Mouse (Mus musculus) heart, embryonic 14.5 days (tissue): ENCODE measurements around the gene Sned1. TPM values are rescaled to one million over a fixed set of nuclear protein-coding genes. Genes with fewer than 3 reads are reported as not detected.

Source experiments
- ATAC-seq: fragments of 200-750 bp; cut with Nextera tagmentation; 2 replicates; pipeline ENCODE4 v1.8.0; 2017; ENCODE audit warnings: low read depth, moderate TSS enrichment; ENCODE audit not compliant: insufficient number of reproducible peaks, insufficient read depth, low FRiP score
- H3K27ac ChIP-seq, 2 experiments: fragments of 200-500 bp in 1 of 2; fragments of 300-500 bp in 1 of 2; sonication (generic) in 1 of 2; replicated peaks in 1 of 2; 2 replicates each; pipeline ENCODE4 v1.5.1; 2012 to 2014; ENCODE audit warnings: low read depth in 2 of 2, low read length in 2 of 2, control low read depth in 1 of 2, mild to moderate bottlenecking in 1 of 2, mixed read lengths in 1 of 2; ENCODE audit not compliant: control insufficient read depth in 1 of 2, insufficient read depth in 1 of 2
- H3K27me3 ChIP-seq: fragments of 300-500 bp; sonication (generic); 2 replicates; pipeline ENCODE4 v1.6.1; 2014; ENCODE audit warnings: mild to moderate bottlenecking, low read length, control low read depth; ENCODE audit not compliant: control insufficient read depth, insufficient read depth
- H3K36me3 ChIP-seq: fragments of 300-500 bp; sonication (generic); 2 replicates; pipeline ENCODE4 v1.6.1; 2014; ENCODE audit warnings: mild to moderate bottlenecking, control low read depth, low read length, mixed read lengths; ENCODE audit not compliant: control insufficient read depth, insufficient read depth
- H3K4me1 ChIP-seq, 2 experiments: fragments of 200-500 bp in 1 of 2; fragments of 300-500 bp in 1 of 2; sonication (generic) in 1 of 2; 2 replicates each; pipeline ENCODE4 v1.6.1; 2012 to 2014; ENCODE audit warnings: low read length in 2 of 2, control low read depth in 1 of 2, mixed read lengths in 1 of 2; ENCODE audit not compliant: control insufficient read depth in 2 of 2, insufficient read depth in 2 of 2
- H3K4me2 ChIP-seq: fragments of 300-500 bp; sonication (generic); 2 replicates; pipeline ENCODE4 v1.6.1; 2014; ENCODE audit warnings: mild to moderate bottlenecking, low read length
- H3K4me3 ChIP-seq, 2 experiments: fragments of 200-500 bp in 1 of 2; fragments of 300-500 bp in 1 of 2; sonication (generic) in 1 of 2; 2 replicates each; pipeline ENCODE4 v1.5.1; 2012 to 2014; ENCODE audit warnings: low read length in 2 of 2, mild to moderate bottlenecking in 2 of 2, control low read depth in 1 of 2, low read depth in 1 of 2, moderate library complexity in 1 of 2; ENCODE audit not compliant: control insufficient read depth in 1 of 2, insufficient read depth in 1 of 2
- H3K9ac ChIP-seq: fragments of 300-500 bp; sonication (generic); 2 replicates; pipeline ENCODE4 v1.6.1; 2014; ENCODE audit warnings: mild to moderate bottlenecking, low read length
- H3K9me3 ChIP-seq: fragments of 300-500 bp; sonication (generic); 2 replicates; pipeline ENCODE4 v1.6.1; 2016; ENCODE audit warnings: low read length, control low read depth; ENCODE audit not compliant: control insufficient read depth
- WGBS: fragments of 180-500 bp; shearing (Covaris S2); extraction: QIAGEN DNeasy Blood & Tissue Kit; methylation state at CpG from one replicate; pipeline ENCODE4 v1.1.7; 2014; 5-methylcytosine and 5-hydroxymethylcytosine counted together
- polyA plus RNA-seq: library from polyadenylated mRNA; unstranded; fragments of >200 nt; fragmentation: Nextera tagmentation; extraction: Ambion mirVana; gene quantifications from 2 replicates; pipeline ENCODE4 v1.2.1, GENCODE M21; 2014

Sned1 gene
- polyA plus RNA-seq, 1 experiment from 2014 or later: 3.1 TPM

GRCm38 (mm10) chr1:93267207-93267606 lies 31.6 kb downstream of the Sned1 start:
- no peak for ATAC-seq
- no peak overlapping the region for H3K4me3 ChIP-seq
- H3K27me3 ChIP-seq: no peaks in the 10 kb centered on the region
- no peaks in the 10 kb centered on the region for H3K4me1 ChIP-seq
- WGBS: 47% methylated on average over 3 of the region's 3 CpGs
- no peak overlapping the region for H3K9ac ChIP-seq
- no peaks in the 10 kb centered on the region for H3K9me3 ChIP-seq
- H3K36me3 ChIP-seq: no peaks in the 10 kb centered on the region
- H3K27ac ChIP-seq: no peak overlapping the region
- no peak overlapping the region for H3K4me2 ChIP-seq

- WGBS: 67% methylated on average over 2 of the region's 2 CpGs
Observed at GRCm38 (mm10) chr1:93268246-93268645, 32.6 kb downstream of the Sned1 start.

GRCm38 (mm10) chr1:93270516-93271240 lies 35.0 kb downstream of the Sned1 start:
- H3K36me3 ChIP-seq: no peaks in the 10 kb centered on the region
- no peaks in the 10 kb centered on the region for H3K9me3 ChIP-seq
- H3K4me3 ChIP-seq: no peak overlapping the region
- H3K27me3 ChIP-seq: no peaks in the 10 kb centered on the region
- ATAC-seq: no peak
- WGBS: 59% methylated on average over 3 of the region's 3 CpGs
- no peak overlapping the region for H3K27ac ChIP-seq
- no peak overlapping the region for H3K9ac ChIP-seq
- no peak overlapping the region for H3K4me2 ChIP-seq
- H3K4me1 ChIP-seq: no peaks in the 10 kb centered on the region

More at GRCm38 (mm10) chr1:93268246-93268645, 32.6 kb downstream of the Sned1 start:
- Histone ChIP-seq H3K27me3 (no peaks in the 10 kb centered on the region), H3K27ac (no peak overlapping the region), H3K4me3 (no peak overlapping the region), H3K9me3 (no peaks in the 10 kb centered on the region), H3K4me1 (no peaks in the 10 kb centered on the region), H3K36me3 (no peaks in the 10 kb centered on the region), H3K9ac (no peak overlapping the region), H3K4me2 (no peak overlapping the region)
- ATAC-seq: no peak

GRCm38 (mm10) chr1:93271751-93272150 lies 36.1 kb downstream of the Sned1 start:
- 71% methylated on average over 6 of the region's 6 CpGs for WGBS
- no peak overlapping the region for H3K4me3 ChIP-seq

GRCm38 (mm10) chr1:93272409-93272821 lies 36.8 kb downstream of the Sned1 start:
- ATAC-seq: no peak
- Histone ChIP-seq H3K27me3 (no peaks in the 10 kb centered on the region), H3K9me3 (no peaks in the 10 kb centered on the region), H3K36me3 (no peaks in the 10 kb centered on the region), H3K4me1 (no peaks in the 10 kb centered on the region), H3K4me3 (no peak overlapping the region), H3K27ac (no peak overlapping the region), H3K9ac (no peak overlapping the region), H3K4me2 (no peak overlapping the region)
- WGBS: 4% methylated on average over 15 of the region's 16 CpGs

More at GRCm38 (mm10) chr1:93271751-93272150, 36.1 kb downstream of the Sned1 start:
- no peaks in the 10 kb centered on the region for H3K27me3 ChIP-seq
- no peaks in the 10 kb centered on the region for H3K9me3 ChIP-seq
- H3K27ac ChIP-seq: no peak overlapping the region
- ATAC-seq: no peak
- no peaks in the 10 kb centered on the region for H3K4me1 ChIP-seq
- no peak overlapping the region for H3K9ac ChIP-seq
- H3K4me2 ChIP-seq: no peak overlapping the region
- H3K36me3 ChIP-seq: no peaks in the 10 kb centered on the region

- H3K4me2 ChIP-seq: no peak overlapping the region
- ATAC-seq: no peak
- no peaks in the 10 kb centered on the region for H3K27me3 ChIP-seq
- 69% methylated on average over 6 of the region's 6 CpGs for WGBS
- no peaks in the 10 kb centered on the region for H3K36me3 ChIP-seq
- H3K4me1 ChIP-seq: no peaks in the 10 kb centered on the region
- H3K9me3 ChIP-seq: no peaks in the 10 kb centered on the region
- H3K27ac ChIP-seq: no peak overlapping the region
- H3K4me3 ChIP-seq: no peak overlapping the region
- no peak overlapping the region for H3K9ac ChIP-seq
Observed at GRCm38 (mm10) chr1:93275561-93275960, 39.9 kb downstream of the Sned1 start.

- Histone ChIP-seq H3K36me3 (no peaks in the 10 kb centered on the region), H3K27ac (no peak overlapping the region), H3K27me3 (no peaks in the 10 kb centered on the region), H3K9ac (no peak overlapping the region), H3K4me2 (no peak overlapping the region), H3K4me3 (no peak overlapping the region), H3K4me1 (no peaks in the 10 kb centered on the region), H3K9me3 (no peaks in the 10 kb centered on the region)
- 72% methylated on average over 7 of the region's 7 CpGs for WGBS
- no peak for ATAC-seq
Observed at GRCm38 (mm10) chr1:93277041-93277440, 41.4 kb downstream of the Sned1 start.
